Mouse (Mus musculus) adipocyte (in vitro differentiated cells): ENCODE data around the gene Txnrd1.

Experiments
- DNase-seq: peaks from one replicate; pipeline ENCODE4 v3.0.0-alpha.2; 2016; ENCODE audit warnings: low spot score

Txnrd1 gene

GRCm38 (mm10) chr10:82919404-82919980, 85.7 kb downstream of the Txnrd1 start:
- no peak for DNase-seq

DNA sequence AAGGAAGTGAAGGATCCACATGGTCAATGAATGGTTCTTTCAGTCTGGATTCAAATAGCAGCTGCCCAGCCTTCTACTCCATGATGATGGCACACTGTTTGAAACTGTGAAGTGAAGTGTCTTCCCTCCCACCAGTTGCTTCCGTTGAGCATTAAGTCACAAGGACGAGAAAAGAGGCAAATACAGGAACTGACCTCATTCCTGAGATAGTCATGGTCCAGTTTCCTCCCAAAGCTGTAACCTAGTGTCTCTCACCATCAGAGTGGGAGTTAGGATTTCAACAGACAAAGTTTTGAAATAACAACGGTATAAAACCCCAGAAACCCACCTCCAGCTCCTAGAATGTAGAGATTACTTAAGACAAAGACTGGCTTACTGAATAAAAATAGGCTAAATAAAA, 89.8 kb downstream of the Txnrd1 start:
- DNase-seq = no peak

DNA sequence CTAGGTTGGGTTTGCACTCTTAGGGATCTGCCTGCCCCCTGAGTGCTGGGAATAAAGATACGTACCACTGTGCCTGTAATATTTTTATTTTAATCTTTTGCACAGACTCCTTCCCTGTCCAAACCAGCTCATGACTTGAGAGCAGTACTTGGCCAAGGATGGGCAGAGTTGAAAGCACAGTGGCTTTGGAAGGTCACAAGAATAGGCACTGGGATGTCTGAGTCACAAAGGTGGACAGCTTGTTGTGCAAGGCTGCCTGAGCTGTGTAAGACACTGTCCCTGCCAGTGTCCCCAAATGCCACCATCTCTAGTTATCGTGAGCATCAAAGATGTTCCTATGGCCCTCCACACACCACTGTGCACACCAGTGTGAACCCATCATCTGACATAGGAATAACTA, 91.0 kb downstream of the Txnrd1 start:
- peak; percentile 36 for DNase-seq

GRCm38 (mm10) chr10:82925624-82926023, 91.9 kb downstream of the Txnrd1 start:
- no peak for DNase-seq

DNA sequence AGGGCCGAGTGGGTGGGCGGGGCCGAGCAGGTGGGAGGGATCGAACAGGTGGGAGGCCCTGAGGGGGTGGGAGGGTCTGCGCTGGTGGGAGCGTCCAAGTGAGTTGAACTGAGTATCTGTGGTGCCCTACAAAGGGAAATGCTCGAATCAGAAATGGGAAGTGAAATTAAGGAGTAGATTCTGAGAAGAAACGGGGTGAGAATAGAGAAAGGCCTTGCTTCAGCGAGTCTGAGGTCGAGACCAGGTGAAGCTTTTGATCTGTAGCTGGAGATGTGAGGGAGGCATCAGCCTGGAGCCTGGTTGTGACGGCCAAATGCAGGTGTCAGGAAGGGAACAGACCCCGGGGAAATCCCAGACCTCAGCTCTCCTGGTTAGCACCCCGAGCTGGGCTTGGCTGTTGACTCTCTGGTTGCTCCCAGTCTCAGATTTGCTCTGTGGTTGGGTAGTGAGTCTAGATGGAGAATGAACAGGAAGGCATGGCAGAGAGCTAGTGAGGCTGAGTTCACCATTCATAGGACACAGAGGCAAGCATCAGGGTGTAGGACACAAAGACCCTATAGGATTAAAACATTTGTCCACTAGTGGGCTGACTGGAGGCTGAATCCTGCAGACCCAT, 101.4 kb downstream of the Txnrd1 start:
- DNase-seq = no peak

DNA sequence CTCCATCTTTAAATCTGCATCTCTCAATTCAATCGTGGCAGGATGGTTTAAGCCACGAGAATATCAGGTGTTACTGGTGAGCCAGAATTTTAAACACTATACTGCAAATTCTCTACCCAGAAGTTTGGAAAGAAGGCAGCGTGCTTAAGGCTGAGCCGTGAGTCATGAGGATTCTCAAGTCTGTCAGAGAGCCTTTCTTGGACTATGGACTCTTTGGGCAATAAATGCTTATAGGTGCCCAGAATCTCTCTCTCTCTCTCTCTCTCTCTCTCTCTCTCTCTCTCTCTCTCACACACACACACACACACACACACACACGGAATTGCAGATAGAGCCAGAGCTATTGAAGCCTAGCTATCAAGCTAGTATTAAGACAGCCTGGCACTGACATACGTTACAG, 102.0 kb downstream of the Txnrd1 start:
- no peak for DNase-seq
